Mouse (Mus musculus) midbrain, embryonic 10.5 days (tissue): ENCODE measurements at regions not wholly inside any gene's neighbourhood (a gene's known extent, or its start where the extent isn't known, plus 50 kb on each side); places are given as distances from the start of the nearest gene placed in this dataset.

Experiments used
- DNase-seq: peaks from one replicate; pipeline ENCODE4 v3.0.0-alpha.2; 2017; ENCODE audit warnings: low spot score
- H3K27ac ChIP-seq: fragments of 300-500 bp; sonication (generic); replicated peaks from 2 replicates; pipeline ENCODE4 v1.5.1; 2016; ENCODE audit warnings: mild to moderate bottlenecking
- H3K27me3 ChIP-seq: fragments of 300-500 bp; sonication (generic); 2 replicates; pipeline ENCODE4 v1.6.1; 2016; ENCODE audit warnings: low read depth, mild to moderate bottlenecking; ENCODE audit not compliant: poor library complexity, severe bottlenecking
- H3K36me3 ChIP-seq: fragments of 300-500 bp; sonication (generic); 2 replicates; pipeline ENCODE4 v1.6.1; 2016; ENCODE audit warnings: mild to moderate bottlenecking, moderate library complexity
- H3K4me1 ChIP-seq: fragments of 300-500 bp; sonication (generic); 2 replicates; pipeline ENCODE4 v1.6.1; 2016
- H3K4me3 ChIP-seq: fragments of 300-500 bp; sonication (generic); 2 replicates; pipeline ENCODE4 v1.5.1; 2016; ENCODE audit warnings: mild to moderate bottlenecking, moderate library complexity
- H3K9me3 ChIP-seq: fragments of 300-500 bp; sonication (generic); replicated peaks from 2 replicates; pipeline ENCODE4 v1.6.1; 2016; ENCODE audit warnings: mild to moderate bottlenecking
- WGBS: fragments of 180-500 bp; shearing (Covaris S2); methylation state at CpG from one replicate; pipeline ENCODE4 v1.1.7; 2016; 5-methylcytosine and 5-hydroxymethylcytosine counted together

DNA sequence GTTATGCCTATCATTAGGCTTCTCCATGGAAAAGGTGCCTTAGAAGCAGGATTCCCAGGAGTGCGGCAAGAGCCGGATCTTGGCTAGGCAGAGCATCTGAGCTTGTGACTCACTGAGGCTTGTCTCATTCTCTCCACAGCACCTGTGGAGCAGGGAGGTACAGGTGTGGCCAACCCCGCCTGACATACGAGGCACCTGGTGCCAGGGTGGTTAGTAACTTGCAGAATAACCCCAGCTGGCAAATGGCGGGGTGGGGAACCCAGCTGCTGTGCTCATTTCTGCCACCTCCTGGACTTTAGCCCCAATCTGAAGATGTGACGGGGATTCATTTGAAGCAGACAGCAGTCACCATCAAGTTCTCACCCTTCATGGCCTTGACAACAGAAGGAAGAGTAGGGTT, 96.2 kb downstream of the Pdgfra start:
- Histone ChIP-seq H3K4me3 (no peak overlapping the region), H3K4me1 (no peaks in the 10 kb centered on the region), H3K36me3 (no peaks in the 10 kb centered on the region), H3K27me3 (no peaks in the 10 kb centered on the region), H3K27ac (no peak overlapping the region), H3K9me3 (no peaks in the 10 kb centered on the region)
- WGBS: 87% methylated on average over 6 of the region's 6 CpGs
- no peak for DNase-seq

- no peaks in the 10 kb centered on the region for H3K27me3 ChIP-seq
- no peaks in the 10 kb centered on the region for H3K36me3 ChIP-seq
- no peak overlapping the region for H3K27ac ChIP-seq
- no peaks in the 10 kb centered on the region for H3K9me3 ChIP-seq
- 87% methylated on average over 3 of the region's 3 CpGs for WGBS
- no peak for DNase-seq
- H3K4me1 ChIP-seq: no peaks in the 10 kb centered on the region
- no peak overlapping the region for H3K4me3 ChIP-seq
Measured at GRCm38 (mm10) chr5:75249671-75250070, 97.6 kb downstream of the Pdgfra start.

DNA sequence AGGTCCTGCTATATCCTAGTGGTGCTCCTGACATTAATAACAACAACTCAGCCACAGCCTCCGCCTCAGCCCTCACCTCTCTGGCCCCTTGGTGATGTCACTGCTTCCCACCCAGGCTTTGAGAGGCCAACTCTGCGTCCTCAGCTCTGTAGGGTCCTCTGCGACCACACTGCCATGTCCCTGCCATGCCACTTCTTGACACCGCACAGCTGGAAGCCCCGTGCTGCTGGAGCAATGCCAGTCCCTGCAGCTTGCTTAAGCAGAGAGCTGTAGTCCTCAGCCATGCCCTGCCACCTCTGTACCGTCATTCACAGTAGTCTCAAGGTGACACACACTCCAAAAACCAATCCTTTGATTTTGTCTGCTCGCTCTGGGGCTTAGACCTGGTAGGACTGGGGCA, 101.3 kb downstream of the Pdgfra start:
- H3K4me3 ChIP-seq: no peak overlapping the region
- no peaks in the 10 kb centered on the region for H3K4me1 ChIP-seq
- H3K9me3 ChIP-seq: no peaks in the 10 kb centered on the region
- H3K36me3 ChIP-seq: no peaks in the 10 kb centered on the region
- H3K27me3 ChIP-seq: no peaks in the 10 kb centered on the region
- DNase-seq: no peak
- 87% methylated on average over 7 of the region's 7 CpGs for WGBS
- no peak overlapping the region for H3K27ac ChIP-seq

DNA sequence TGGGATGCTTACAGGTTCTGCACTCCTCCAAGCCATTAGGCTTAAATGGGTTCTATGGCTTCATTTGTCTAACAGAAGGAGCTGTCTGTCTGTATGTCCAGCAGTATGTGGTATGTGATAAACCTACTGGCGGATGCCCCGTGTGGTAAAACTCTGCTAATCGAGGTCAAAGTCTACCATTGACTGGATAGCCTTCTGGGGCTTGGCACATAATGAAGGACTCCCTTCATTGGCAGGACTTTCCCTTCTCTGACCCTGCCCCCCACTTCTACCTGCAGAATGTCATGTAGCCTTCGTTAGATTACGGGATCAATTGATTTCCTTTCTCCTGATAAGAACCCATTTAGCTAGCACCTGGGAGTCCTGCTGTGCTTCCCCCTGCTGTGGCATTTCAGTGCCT, 101.7 kb downstream of the Pdgfra start:
- no peak for DNase-seq
- WGBS: 87% methylated on average over 5 of the region's 5 CpGs
- Histone ChIP-seq H3K4me3 (no peak overlapping the region), H3K36me3 (no peaks in the 10 kb centered on the region), H3K9me3 (no peaks in the 10 kb centered on the region), H3K27ac (no peak overlapping the region), H3K4me1 (no peaks in the 10 kb centered on the region), H3K27me3 (no peaks in the 10 kb centered on the region)

DNA sequence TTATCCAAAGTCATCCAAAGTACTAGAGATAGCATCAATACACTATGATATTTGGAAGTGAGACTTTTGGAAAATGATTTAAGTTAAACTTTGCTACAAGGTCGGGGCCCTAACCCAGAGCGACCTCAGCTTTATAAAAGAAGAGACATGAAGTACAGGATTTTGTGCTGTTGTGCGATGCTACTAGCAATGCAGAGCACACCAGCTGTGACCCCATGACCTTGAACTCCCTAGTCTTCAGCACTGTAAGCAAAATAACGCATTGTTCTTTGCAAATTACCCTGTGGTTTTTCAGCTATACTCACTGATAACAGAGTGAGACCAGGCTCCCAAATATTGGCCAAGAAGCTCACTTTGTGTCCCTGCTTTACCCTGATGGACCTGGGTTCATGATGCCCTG, 104.1 kb downstream of the Pdgfra start:
- H3K36me3 ChIP-seq: no peaks in the 10 kb centered on the region
- 83% methylated on average over 4 of the region's 4 CpGs for WGBS
- 0 out of 2 replicates have a peak, but pooled peaks cover 1% of the 10 kb centered on the region for H3K9me3 ChIP-seq
- H3K4me1 ChIP-seq: no peaks in the 10 kb centered on the region
- H3K4me3 ChIP-seq: no peak overlapping the region
- no peaks in the 10 kb centered on the region for H3K27me3 ChIP-seq
- no peak for DNase-seq
- no peak overlapping the region for H3K27ac ChIP-seq

DNA sequence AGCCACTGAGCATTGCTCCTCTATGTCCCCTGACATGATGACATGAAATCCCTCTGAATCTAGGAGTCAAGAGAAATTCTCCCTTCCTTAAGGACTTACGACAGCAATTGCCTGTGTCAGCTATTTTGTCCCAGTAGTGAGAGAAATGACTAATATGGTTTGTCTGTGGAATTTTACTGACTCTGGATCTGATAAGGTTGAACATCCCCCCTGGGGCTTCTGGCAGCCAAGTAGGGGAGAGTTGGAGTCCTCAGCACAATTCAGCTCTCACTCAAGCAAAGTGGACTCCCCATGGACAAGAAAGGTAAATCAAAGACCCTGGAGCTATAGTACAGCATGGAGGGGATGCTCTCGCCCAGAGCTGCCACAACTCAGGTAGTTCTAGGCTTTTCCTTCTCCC, 105.0 kb downstream of the Pdgfra start:
- Histone ChIP-seq H3K36me3 (no peaks in the 10 kb centered on the region), H3K27ac (no peak overlapping the region), H3K4me3 (no peak overlapping the region), H3K9me3 (0 out of 2 replicates have a peak, but pooled peaks cover 4% of the 10 kb centered on the region), H3K27me3 (no peaks in the 10 kb centered on the region), H3K4me1 (no peaks in the 10 kb centered on the region)
- no peak for DNase-seq
- 72% methylated on average over 2 of the region's 2 CpGs for WGBS

DNA sequence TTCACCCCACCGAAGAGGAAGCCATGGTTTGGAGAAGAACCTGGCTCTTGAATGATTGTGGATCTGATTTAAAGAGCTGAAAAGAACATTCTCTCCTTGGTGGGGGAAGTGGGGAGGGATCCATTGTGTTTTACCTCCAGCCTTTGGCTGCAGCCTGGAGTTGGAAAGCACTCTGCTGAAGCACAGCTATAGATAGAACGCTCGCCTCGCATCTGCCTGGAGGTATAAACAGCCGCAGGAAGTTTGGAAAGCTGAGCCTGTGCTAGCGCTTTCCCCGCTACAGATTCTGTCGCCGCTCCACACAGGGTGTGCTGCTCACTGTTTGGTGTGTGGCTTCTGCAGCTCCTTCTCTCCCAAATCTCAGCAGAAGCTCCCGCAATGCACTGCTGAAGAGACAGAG, 108.2 kb downstream of the Pdgfra start:
- Histone ChIP-seq H3K27ac (no peak overlapping the region; the same call in 1 of the 2 replicates), H3K9me3 (0 out of 2 replicates have a peak, but pooled peaks cover 4% of the 10 kb centered on the region), H3K4me1 (no peaks in the 10 kb centered on the region), H3K27me3 (no peaks in the 10 kb centered on the region), H3K36me3 (no peaks in the 10 kb centered on the region), H3K4me3 (no peak overlapping the region)
- WGBS: 89% methylated on average over 10 of the region's 10 CpGs
- DNase-seq: no peak

DNA sequence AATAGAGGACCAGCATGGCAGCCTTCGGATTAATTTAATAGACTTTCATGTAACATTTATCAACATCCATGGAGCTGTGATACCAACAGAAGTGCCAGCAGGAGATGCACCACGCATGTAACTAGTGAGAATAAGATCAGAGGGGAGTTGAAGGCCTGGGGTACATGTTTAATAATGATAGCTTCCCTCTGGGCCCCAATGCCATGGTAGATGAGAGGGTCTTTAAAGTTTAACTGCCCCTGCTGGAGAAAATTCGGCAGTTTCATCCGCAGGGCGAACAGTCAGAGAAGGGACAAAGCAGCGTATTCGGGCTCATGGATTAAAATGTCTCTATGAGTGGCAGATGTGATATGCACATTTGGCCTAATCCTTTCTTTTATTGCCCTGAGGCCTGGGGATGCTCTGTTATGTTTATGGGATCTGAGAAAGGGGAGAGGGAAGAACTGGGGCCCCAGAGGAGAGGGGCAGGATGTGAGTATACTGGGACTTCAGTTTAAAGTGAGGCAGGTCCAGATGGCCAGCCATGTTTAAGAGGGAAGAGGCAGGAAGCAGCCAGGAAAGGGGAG, 114.1 kb downstream of the Pdgfra start:
- H3K36me3 ChIP-seq: no peaks in the 10 kb centered on the region
- H3K4me3 ChIP-seq: no peak overlapping the region
- 0 out of 2 replicates have a peak, but pooled peaks cover 2% of the 10 kb centered on the region for H3K9me3 ChIP-seq
- no peak for DNase-seq
- H3K4me1 ChIP-seq: peaks cover 16% of the 10 kb centered on the region
- H3K27me3 ChIP-seq: no peaks in the 10 kb centered on the region
- 83% methylated on average over 7 of the region's 7 CpGs for WGBS
- H3K27ac ChIP-seq: peak overlapping the region; percentile 71

DNA sequence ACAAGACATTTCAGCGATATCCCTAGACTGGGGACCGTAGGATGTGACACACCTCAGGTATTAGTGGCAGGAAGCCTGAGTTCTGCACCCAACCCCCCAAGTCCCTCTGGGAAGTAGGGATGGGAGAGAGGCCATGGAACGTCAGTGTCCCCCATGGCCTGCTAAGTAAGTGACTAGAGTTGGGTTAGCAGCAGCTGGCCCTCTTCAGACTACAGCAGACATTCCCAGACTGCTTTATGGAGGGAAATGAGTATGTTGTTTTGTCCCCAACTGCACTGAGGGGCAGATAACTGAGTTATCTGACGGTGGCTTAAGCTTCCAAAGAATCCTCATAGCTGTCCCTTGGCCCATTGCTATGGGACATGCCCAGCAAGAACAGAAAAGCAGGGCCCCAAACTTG, 114.8 kb downstream of the Pdgfra start:
- H3K9me3 ChIP-seq: no peaks in the 10 kb centered on the region
- no peak overlapping the region for H3K4me3 ChIP-seq
- DNase-seq: no peak
- H3K27me3 ChIP-seq: no peaks in the 10 kb centered on the region
- H3K4me1 ChIP-seq: peaks cover 16% of the 10 kb centered on the region
- no peaks in the 10 kb centered on the region for H3K36me3 ChIP-seq
- 92% methylated on average over 4 of the region's 4 CpGs for WGBS
- peak overlapping the region; percentile 71 for H3K27ac ChIP-seq

- Histone ChIP-seq H3K36me3 (no peaks in the 10 kb centered on the region), H3K27me3 (no peaks in the 10 kb centered on the region), H3K4me1 (peaks cover 16% of the 10 kb centered on the region), H3K27ac (no peak overlapping the region), H3K4me3 (no peak overlapping the region), H3K9me3 (no peaks in the 10 kb centered on the region)
- WGBS: 82% methylated on average over 3 of the region's 3 CpGs
- no peak for DNase-seq
Measured at GRCm38 (mm10) chr5:75267766-75268165, 115.7 kb downstream of the Pdgfra start.

GRCm38 (mm10) chr5:75278041-75278440, 125.9 kb downstream of the Pdgfra start:
- H3K4me3 ChIP-seq: no peak overlapping the region
- no peak overlapping the region for H3K27ac ChIP-seq
- no peaks in the 10 kb centered on the region for H3K27me3 ChIP-seq
- H3K9me3 ChIP-seq: no peaks in the 10 kb centered on the region
- 95% methylated on average over 3 of the region's 3 CpGs for WGBS
- H3K4me1 ChIP-seq: no peaks in the 10 kb centered on the region
- no peak for DNase-seq
- no peaks in the 10 kb centered on the region for H3K36me3 ChIP-seq

GRCm38 (mm10) chr5:75279561-75280171, 127.6 kb downstream of the Pdgfra start:
- H3K27me3 ChIP-seq: no peaks in the 10 kb centered on the region
- WGBS: 97% methylated on average over 1 of the region's 1 CpGs
- no peak for DNase-seq
- no peak overlapping the region for H3K4me3 ChIP-seq
- H3K36me3 ChIP-seq: no peaks in the 10 kb centered on the region
- no peaks in the 10 kb centered on the region for H3K4me1 ChIP-seq
- H3K9me3 ChIP-seq: no peaks in the 10 kb centered on the region
- H3K27ac ChIP-seq: no peak overlapping the region

GRCm38 (mm10) chr5:75280698-75281097, 128.6 kb downstream of the Pdgfra start:
- Histone ChIP-seq H3K4me1 (no peaks in the 10 kb centered on the region), H3K27ac (no peak overlapping the region), H3K4me3 (no peak overlapping the region), H3K36me3 (no peaks in the 10 kb centered on the region), H3K27me3 (no peaks in the 10 kb centered on the region), H3K9me3 (no peaks in the 10 kb centered on the region)
- 88% methylated on average over 3 of the region's 3 CpGs for WGBS
- DNase-seq: no peak
